Comparison of ENCODE assay signal across 15 mouse cellular contexts in the genomic region with DNA sequence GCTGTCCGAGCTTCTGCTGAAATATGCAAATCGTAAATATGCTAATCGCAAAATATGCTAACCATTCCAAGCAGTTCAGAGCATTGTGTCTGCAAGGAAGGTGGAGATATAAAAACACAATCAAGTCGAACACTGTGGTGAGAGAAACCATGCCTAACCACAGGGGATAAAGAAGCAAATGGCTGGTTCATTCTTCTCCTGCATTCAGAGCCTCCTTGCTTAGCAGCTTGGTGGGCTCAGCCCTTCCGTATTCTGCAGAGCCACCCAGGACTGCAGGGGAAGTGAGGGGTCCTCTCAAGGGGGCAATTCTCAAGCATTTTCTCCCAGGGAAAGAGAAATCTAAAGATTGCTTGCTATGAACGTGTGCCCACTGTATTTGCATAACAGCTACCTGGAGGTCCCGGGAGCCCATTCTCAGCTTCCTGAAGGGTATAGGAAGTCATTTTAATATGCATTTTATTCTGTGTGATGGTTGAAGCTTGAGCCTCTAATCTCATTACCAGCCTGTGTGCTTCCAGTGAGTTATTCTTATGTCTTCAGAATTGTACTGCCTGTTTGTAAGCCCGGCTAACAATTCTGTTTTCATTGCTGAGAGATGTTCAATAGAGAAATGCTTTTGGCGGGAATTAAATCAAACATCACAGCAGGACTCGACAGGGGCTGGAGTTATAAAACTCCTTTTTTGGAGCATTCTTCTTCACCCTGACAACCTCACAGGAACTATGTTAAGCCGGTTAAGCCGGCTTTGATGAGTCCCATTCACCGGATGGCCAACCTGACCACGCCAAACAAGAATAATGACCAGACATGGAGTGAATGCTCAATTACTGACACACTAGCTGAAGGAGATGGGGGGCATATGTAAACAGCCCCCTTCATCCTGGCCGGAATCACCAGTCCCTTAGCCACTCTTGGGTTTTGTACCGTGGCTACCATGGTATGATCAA. TPM values are rescaled to one million over a fixed set of nuclear protein-coding genes. Genes with fewer than 3 reads are reported as not detected.
DNase-seq lines count a peak whose midpoint lies in the region; ATAC-seq and TF ChIP-seq lines count a peak whose summit lies in the region.
"Had no signal": no experiment of that assay in that cellular context is flagged by ENCODE, and none has a peak within 500 bp of the region (broad histone marks: within the 10 kb centered on the region; RNA-seq: fewer than 3 reads in every experiment).

No protein-coding gene starts in this region.

- WGBS in forebrain, embryonic 12.5 days = 31% methylated on average over 16 of the region's 16 CpGs
- WGBS in hindbrain, embryonic 15.5 days = 30% methylated on average over 16 of the region's 16 CpGs
- 14% methylated on average over 16 of the region's 16 CpGs for WGBS in midbrain, embryonic 16.5 days

- peak; percentile 78 for DNase-seq in brain, embryonic 14.5 days (ENCODE audit: low read depth)
- DNase-seq in T-cell, adult 2 months (ENCODE audit: low spot score) = no peak
- no peak for DNase-seq in gastrocnemius, postnatal 14 days
- DNase-seq in kidney, adult 18-20 months = no peak
- DNase-seq: adrenal gland, adult 8-10 months; cerebellum, adult 18-20 months; lung, postnatal 4 days; thymus, postnatal 14 days had no signal

- H3K4me1 ChIP-seq in forebrain, embryonic 12.5 days = peaks cover 15% of the 10 kb centered on the region; the same call in 1 of the 2 replicates
- H3K4me1 ChIP-seq in hindbrain, embryonic 15.5 days (replicated peaks) = peaks cover 13% of the 10 kb centered on the region
- H3K4me1 ChIP-seq in midbrain, embryonic 16.5 days (ENCODE audit: control insufficient read depth, insufficient read depth, low read length) = peaks cover 8% of the 10 kb centered on the region
- H3K4me1 ChIP-seq: kidney, embryonic 15.5 days; limb, embryonic 12.5 days had no signal

- H3K36me3 ChIP-seq in forebrain, embryonic 12.5 days (replicated peaks) = no peaks in the 10 kb centered on the region
- H3K36me3 ChIP-seq in hindbrain, embryonic 15.5 days = no peaks in the 10 kb centered on the region
- no peaks in the 10 kb centered on the region for H3K36me3 ChIP-seq in midbrain, embryonic 16.5 days (ENCODE audit: control insufficient read depth, insufficient read depth, low read length)
- H3K36me3 ChIP-seq: kidney, embryonic 15.5 days; limb, embryonic 12.5 days had no signal

- intact Hi-C loops in gastrocnemius, postnatal 14 days (cut with DNase I; ENCODE audit: low total_unique reads) = no loop called here

- no peak overlapping the region for H3K27ac ChIP-seq in forebrain, embryonic 12.5 days
- H3K27ac ChIP-seq in hindbrain, embryonic 15.5 days (replicated peaks) = peak overlapping the region; percentile 39; the same call in 1 of the 2 replicates
- H3K27ac ChIP-seq in midbrain, embryonic 16.5 days (ENCODE audit: low read length) = peak overlapping the region; percentile 71
- H3K27ac ChIP-seq: kidney, embryonic 15.5 days; limb, embryonic 12.5 days had no signal

- H3K9ac ChIP-seq in forebrain, embryonic 12.5 days = no peak overlapping the region
- no peak overlapping the region for H3K9ac ChIP-seq in hindbrain, embryonic 15.5 days
- H3K9ac ChIP-seq in midbrain, embryonic 16.5 days (ENCODE audit: low read depth, low read length) = no peak overlapping the region; the same call in 1 of the 2 replicates
- H3K9ac ChIP-seq: kidney, embryonic 15.5 days; limb, embryonic 12.5 days had no signal

- no peak overlapping the region for H3K4me3 ChIP-seq in forebrain, embryonic 12.5 days (replicated peaks)
- no peak overlapping the region for H3K4me3 ChIP-seq in hindbrain, embryonic 15.5 days
- no peak overlapping the region for H3K4me3 ChIP-seq in midbrain, embryonic 16.5 days (ENCODE audit: low read depth, low read length)
- H3K4me3 ChIP-seq: kidney, embryonic 15.5 days; limb, embryonic 12.5 days had no signal

- peaks cover 16% of the 10 kb centered on the region for H3K27me3 ChIP-seq in forebrain, embryonic 12.5 days
- H3K27me3 ChIP-seq in hindbrain, embryonic 15.5 days = no peaks in the 10 kb centered on the region
- peaks cover 3% of the 10 kb centered on the region for H3K27me3 ChIP-seq in midbrain, embryonic 16.5 days (ENCODE audit: control insufficient read depth, insufficient read depth, low read depth, low read length)
- H3K27me3 ChIP-seq: kidney, embryonic 15.5 days; limb, embryonic 12.5 days had no signal

- peak overlapping the region; percentile 2; the same call in 1 of the 2 replicates for H3K4me2 ChIP-seq in forebrain, embryonic 12.5 days
- peak overlapping the region; percentile 29 for H3K4me2 ChIP-seq in hindbrain, embryonic 15.5 days
- H3K4me2 ChIP-seq in midbrain, embryonic 16.5 days (ENCODE audit: low read length) = peak overlapping the region; percentile 33
- H3K4me2 ChIP-seq: kidney, embryonic 15.5 days; limb, embryonic 12.5 days had no signal

- no peak for ATAC-seq in forebrain, embryonic 12.5 days (ENCODE audit: low FRiP score)
- ATAC-seq in hindbrain, embryonic 15.5 days (ENCODE audit: low FRiP score, low read depth) = peak; percentile 51; the same call in 1 of the 2 replicates
- ATAC-seq in midbrain, embryonic 16.5 days = peak; percentile 85
- ATAC-seq: CD4-positive, CD25-positive, alpha-beta regulatory T cell, adult 4 months had no signal

- TF ChIP-seq POLR2A in brain, embryonic 14.5 days (IDR thresholded peaks at IDR 0.05; ENCODE audit: borderline replicate concordance, extremely low read depth, insufficient read depth, insufficient read length, poor library complexity, severe bottlenecking) = no peak

- TF ChIP-seq CTCF in brain, embryonic 14.5 days (IDR thresholded peaks at IDR 0.05; ENCODE audit: borderline replicate concordance, extremely low read depth, insufficient read depth, insufficient read length) = no peak

- no peaks in the 10 kb centered on the region for H3K9me3 ChIP-seq in forebrain, embryonic 12.5 days
- no peaks in the 10 kb centered on the region for H3K9me3 ChIP-seq in hindbrain, embryonic 15.5 days
- H3K9me3 ChIP-seq in midbrain, embryonic 16.5 days (replicated peaks; ENCODE audit: control insufficient read depth, low read length, poor library complexity, severe bottlenecking) = no peaks in the 10 kb centered on the region; the same call in 1 of the 2 replicates
- H3K9me3 ChIP-seq: kidney, embryonic 15.5 days; limb, embryonic 12.5 days had no signal

RNA-seq across cellular contexts. Expression of gene Pxdc1, which starts 16.9 kb away (rescaled TPM):
- 7.9 and 9.9 TPM in 2 replicates for polyA plus RNA-seq in brain, embryonic 14.5 days (2012; rRNA removed)
- polyA plus RNA-seq in forebrain, embryonic 12.5 days (2016; fragmentation: Nextera tagmentation; extraction: Ambion mirVana) = 5.5 and 5.9 TPM in 2 replicates
- polyA plus RNA-seq in hindbrain, embryonic 15.5 days (2015; fragmentation: Nextera tagmentation; extraction: Ambion mirVana) = 10.1 and 12.4 TPM in 2 replicates
- 9.2 and 11.7 TPM in 2 replicates for polyA plus RNA-seq in midbrain, embryonic 16.5 days (2015; fragmentation: Nextera tagmentation; extraction: Ambion mirVana)
- 1 to 10 TPM; 5.9 to 6.4 TPM for total RNA-seq in gastrocnemius, postnatal 14 days (2021)
- total RNA-seq: MEL had no signal
